Mouse (Mus musculus) heart, embryonic 12.5 days (tissue): Measurements from ENCODE around the gene Atad2b. TPM values are rescaled to one million over a fixed set of nuclear protein-coding genes. Genes with fewer than 3 reads are reported as not detected.
"Not testable (repeated sequence)": the region's sequence is repeated elsewhere in the genome, so short reads cannot be mapped to it uniquely, and the experiment has no call there.

Source experiments
- ATAC-seq: fragments of 200-750 bp; cut with Nextera tagmentation; 2 replicates; pipeline ENCODE4 v1.8.0; 2017; ENCODE audit warnings: moderate TSS enrichment, moderate library complexity; ENCODE audit not compliant: insufficient number of reproducible peaks, low FRiP score
- H3K27ac ChIP-seq: fragments of 300-500 bp; sonication (generic); 2 replicates; pipeline ENCODE4 v1.5.1; 2016; ENCODE audit warnings: mild to moderate bottlenecking, moderate library complexity; ENCODE audit not compliant: poor library complexity, severe bottlenecking
- H3K27me3 ChIP-seq: fragments of 300-500 bp; sonication (generic); replicated peaks from 2 replicates; pipeline ENCODE4 v1.6.1; 2016; ENCODE audit warnings: mild to moderate bottlenecking, moderate library complexity
- H3K36me3 ChIP-seq: fragments of 300-500 bp; sonication (generic); 2 replicates; pipeline ENCODE4 v1.6.1; 2016; ENCODE audit warnings: mild to moderate bottlenecking, moderate library complexity
- H3K4me1 ChIP-seq: fragments of 300-500 bp; sonication (generic); replicated peaks from 2 replicates; pipeline ENCODE4 v1.6.1; 2016; ENCODE audit warnings: mild to moderate bottlenecking
- H3K4me2 ChIP-seq: fragments of 300-500 bp; sonication (generic); 2 replicates; pipeline ENCODE4 v1.6.1; 2016; ENCODE audit warnings: mild to moderate bottlenecking, moderate library complexity
- H3K4me3 ChIP-seq: fragments of 300-500 bp; sonication (generic); 2 replicates; pipeline ENCODE4 v1.5.1; 2016; ENCODE audit warnings: mild to moderate bottlenecking
- H3K9ac ChIP-seq: fragments of 300-500 bp; sonication (generic); 2 replicates; pipeline ENCODE4 v1.6.1; 2016; ENCODE audit warnings: mild to moderate bottlenecking, moderate library complexity
- H3K9me3 ChIP-seq: fragments of 300-500 bp; sonication (generic); replicated peaks from 2 replicates; pipeline ENCODE4 v1.6.1; 2016; ENCODE audit warnings: mild to moderate bottlenecking, moderate library complexity
- WGBS: fragments of 180-500 bp; shearing (Covaris S2); methylation state at CpG from one replicate; pipeline ENCODE4 v1.1.7; 2016; 5-methylcytosine and 5-hydroxymethylcytosine counted together
- polyA plus RNA-seq: library from polyadenylated mRNA; unstranded; fragments of >200 nt; fragmentation: Nextera tagmentation; extraction: Ambion mirVana; gene quantifications from 2 replicates; pipeline ENCODE4 v1.2.1, GENCODE M21; 2016

The Atad2b gene
- polyA plus RNA-seq, 1 experiment from 2014 or later, result 13.0 TPM

DNA sequence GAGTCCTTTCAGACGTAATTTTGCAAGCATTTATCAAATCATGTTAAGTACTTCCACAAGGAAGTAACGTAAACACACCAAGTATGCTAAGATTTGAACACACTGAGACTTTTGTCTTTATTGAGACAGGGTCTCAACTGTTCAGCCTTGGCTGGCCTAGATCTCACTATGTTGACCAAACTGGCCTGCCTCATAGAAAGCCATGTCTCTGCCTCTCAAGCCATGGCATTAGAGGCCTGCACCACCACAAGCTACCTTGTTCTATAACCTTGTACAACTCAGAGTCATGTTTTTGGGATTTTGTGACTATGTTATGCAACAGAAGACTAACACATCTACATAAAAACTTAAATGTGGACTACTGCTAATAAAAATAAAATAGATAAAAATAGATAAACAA, 35.1 kb upstream of the Atad2b start:
- Histone ChIP-seq H3K27ac (no peak overlapping the region), H3K9me3 (peaks cover 4% of the 10 kb centered on the region; the same call in 1 of the 2 replicates), H3K4me3 (no peak overlapping the region), H3K27me3 (no peaks in the 10 kb centered on the region), H3K9ac (no peak overlapping the region), H3K4me2 (no peak overlapping the region), H3K4me1 (no peaks in the 10 kb centered on the region), H3K36me3 (peaks cover 49% of the 10 kb centered on the region)
- WGBS, result 87% methylated on average over 2 of the region's 2 CpGs
- ATAC-seq, result no peak

DNA sequence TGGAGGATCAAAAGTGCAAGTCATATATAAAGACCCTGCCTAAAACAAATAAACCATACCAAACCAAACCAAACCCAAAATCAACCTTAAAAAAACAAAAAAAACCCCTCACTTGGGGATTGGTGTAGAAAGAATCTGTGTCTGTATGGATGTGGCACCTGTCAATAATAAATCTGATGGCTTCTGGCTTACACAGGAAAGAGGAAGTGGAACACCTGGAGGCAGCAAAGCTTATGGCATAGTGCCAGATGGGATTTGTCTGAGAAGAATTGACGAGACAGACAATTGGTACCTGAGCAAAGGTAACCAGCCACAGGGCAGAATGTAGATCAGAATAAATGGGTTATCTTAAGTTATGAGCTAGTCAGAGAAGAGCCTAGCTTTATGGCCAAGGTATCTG, 32.1 kb upstream of the Atad2b start:
- no peaks in the 10 kb centered on the region for H3K27me3 ChIP-seq
- H3K9me3 ChIP-seq, result no peaks in the 10 kb centered on the region
- no peak overlapping the region for H3K9ac ChIP-seq
- ATAC-seq, result no peak
- H3K4me3 ChIP-seq, result no peak overlapping the region
- peaks cover 7% of the 10 kb centered on the region for H3K4me1 ChIP-seq
- 81% methylated on average over 1 of the region's 1 CpGs for WGBS
- H3K4me2 ChIP-seq, result no peak overlapping the region
- H3K27ac ChIP-seq, result no peak overlapping the region
- peaks cover 36% of the 10 kb centered on the region for H3K36me3 ChIP-seq

DNA sequence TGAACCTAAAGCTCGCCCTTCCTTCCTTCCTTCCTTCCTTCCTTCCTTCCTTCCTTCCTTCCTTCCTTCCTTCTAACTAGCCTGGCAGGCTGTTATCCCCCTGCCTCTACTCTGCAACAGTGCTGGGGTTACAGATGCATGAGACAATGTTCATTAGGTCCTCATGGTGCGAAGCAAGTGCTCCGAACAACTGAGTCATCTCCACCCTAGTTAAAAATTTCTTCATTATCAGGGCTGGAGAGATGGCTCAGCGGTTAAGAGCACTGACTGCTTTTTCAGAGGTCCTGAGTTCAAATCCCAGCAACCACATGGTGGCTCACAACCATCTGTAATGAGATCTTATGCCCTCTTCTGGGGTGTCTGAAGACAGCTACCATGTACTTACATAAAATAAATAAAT, 30.6 kb upstream of the Atad2b start:
- WGBS, result 94% methylated on average over 4 of the region's 4 CpGs
- not testable (repeated sequence) for H3K27ac ChIP-seq

DNA sequence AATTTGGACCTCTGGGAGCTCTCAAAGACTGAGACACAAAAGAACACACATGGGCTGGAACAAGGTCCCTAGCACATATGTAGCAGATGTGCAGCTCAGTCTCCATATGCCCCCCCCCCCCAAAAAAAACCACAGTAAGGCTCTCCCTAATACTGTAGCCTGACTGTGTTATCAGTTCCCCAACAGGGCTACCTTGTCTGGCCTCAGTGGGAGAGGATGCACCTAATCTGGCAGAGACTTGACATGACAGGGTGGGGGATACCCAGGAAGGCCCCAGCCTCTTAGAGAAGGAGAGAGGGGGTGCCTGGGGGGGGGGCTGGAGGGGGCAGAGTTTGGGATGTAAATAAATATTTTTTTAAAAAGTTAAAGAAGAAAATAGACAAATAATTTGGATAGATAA, 28.4 kb upstream of the Atad2b start:
- Histone ChIP-seq H3K36me3 (peaks cover 20% of the 10 kb centered on the region), H3K27ac (no peak overlapping the region)
- ATAC-seq, result 0 out of 2 replicates have a peak, but pooled peaks have one; percentile 57

More for the DNA sequence above, 30.6 kb upstream of the Atad2b start:
- H3K9ac ChIP-seq, H3K27me3 ChIP-seq, H3K4me1 ChIP-seq, H3K9me3 ChIP-seq, H3K4me2 ChIP-seq, H3K4me3 ChIP-seq, ATAC-seq: not testable (repeated sequence)
- peaks cover 35% of the 10 kb centered on the region for H3K36me3 ChIP-seq

DNA sequence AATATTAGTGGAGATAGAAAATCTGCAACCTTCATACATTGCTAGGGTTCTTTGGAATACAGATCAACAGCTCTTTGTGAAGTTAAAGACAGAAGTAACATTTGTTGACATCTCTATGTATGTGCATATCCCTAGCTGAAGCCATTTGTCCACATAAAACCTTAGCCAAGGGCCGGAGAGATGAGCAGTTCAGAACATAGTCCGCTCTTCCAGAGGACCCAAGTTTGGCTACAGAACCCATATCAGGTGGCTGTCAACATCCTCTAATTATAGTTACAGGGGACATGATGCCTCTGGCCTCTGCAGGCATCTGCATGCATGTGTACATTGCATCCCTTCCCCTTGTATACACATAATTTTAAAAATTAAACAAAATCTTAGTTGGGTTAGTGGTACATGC, 27.9 kb upstream of the Atad2b start:
- Histone ChIP-seq H3K27ac (no peak overlapping the region), H3K4me2 (no peak overlapping the region), H3K4me1 (peaks cover 7% of the 10 kb centered on the region), H3K36me3 (peaks cover 23% of the 10 kb centered on the region), H3K27me3 (no peaks in the 10 kb centered on the region), H3K4me3 (no peak overlapping the region), H3K9ac (no peak overlapping the region), H3K9me3 (no peaks in the 10 kb centered on the region)
- ATAC-seq, result no peak
- 50% methylated on average over 2 of the region's 2 CpGs for WGBS

More for the DNA sequence above, 28.4 kb upstream of the Atad2b start:
- Histone ChIP-seq H3K4me1 (peaks cover 7% of the 10 kb centered on the region), H3K4me3 (no peak overlapping the region), H3K9me3 (no peaks in the 10 kb centered on the region), H3K9ac (no peak overlapping the region), H3K4me2 (no peak overlapping the region), H3K27me3 (no peaks in the 10 kb centered on the region)

DNA sequence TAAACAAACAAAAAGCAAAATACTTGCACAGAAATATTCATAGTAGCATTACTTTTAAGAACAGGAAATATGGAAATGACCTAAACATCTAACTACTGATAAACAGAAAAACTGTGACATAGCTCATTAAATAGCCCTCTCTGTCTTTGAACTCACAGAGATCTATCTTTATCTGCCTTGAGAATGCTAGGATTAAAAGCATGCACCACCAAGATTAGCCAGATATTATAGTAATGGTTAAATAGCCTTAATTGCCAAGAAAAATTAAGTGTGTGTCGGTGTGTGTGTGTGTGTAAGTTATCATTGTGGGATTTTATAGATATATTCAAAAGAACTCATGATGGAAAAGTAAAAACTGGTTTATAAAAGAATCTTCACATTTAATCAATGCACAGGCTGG, 27.3 kb upstream of the Atad2b start:
- no peak for ATAC-seq
- H3K36me3 ChIP-seq, result peaks cover 25% of the 10 kb centered on the region
- peaks cover 7% of the 10 kb centered on the region for H3K4me1 ChIP-seq
- WGBS, result 89% methylated on average over 1 of the region's 1 CpGs
- H3K9me3 ChIP-seq, result no peaks in the 10 kb centered on the region
- H3K27ac ChIP-seq, result no peak overlapping the region
- no peak overlapping the region for H3K4me3 ChIP-seq
- no peaks in the 10 kb centered on the region for H3K27me3 ChIP-seq
- no peak overlapping the region for H3K4me2 ChIP-seq
- no peak overlapping the region for H3K9ac ChIP-seq

DNA sequence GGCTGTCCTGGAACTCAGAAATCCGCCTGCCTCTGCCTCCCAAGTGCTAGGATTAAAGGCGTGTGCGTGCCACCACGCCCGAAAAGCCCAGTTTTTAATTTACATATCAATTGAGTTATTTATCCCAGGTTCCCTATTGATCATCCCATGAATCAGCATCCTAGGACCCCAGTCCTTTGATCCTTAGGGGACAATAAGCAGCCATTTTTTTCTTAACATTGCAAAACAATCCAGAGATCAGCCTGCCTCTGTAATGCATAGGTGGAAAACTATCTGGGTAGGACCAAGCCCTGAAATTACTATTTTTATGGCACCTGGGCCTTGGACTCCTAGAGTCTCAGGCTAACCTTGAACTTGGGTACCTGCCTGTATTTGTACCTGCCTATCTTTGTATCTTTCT, 19.1 kb upstream of the Atad2b start:
- Histone ChIP-seq H3K4me3 (no peak overlapping the region), H3K9me3 (no peaks in the 10 kb centered on the region), H3K9ac (no peak overlapping the region), H3K27ac (no peak overlapping the region), H3K4me1 (no peaks in the 10 kb centered on the region), H3K4me2 (no peak overlapping the region), H3K36me3 (peaks cover 26% of the 10 kb centered on the region), H3K27me3 (no peaks in the 10 kb centered on the region)
- 92% methylated on average over 5 of the region's 5 CpGs for WGBS
- no peak for ATAC-seq

DNA sequence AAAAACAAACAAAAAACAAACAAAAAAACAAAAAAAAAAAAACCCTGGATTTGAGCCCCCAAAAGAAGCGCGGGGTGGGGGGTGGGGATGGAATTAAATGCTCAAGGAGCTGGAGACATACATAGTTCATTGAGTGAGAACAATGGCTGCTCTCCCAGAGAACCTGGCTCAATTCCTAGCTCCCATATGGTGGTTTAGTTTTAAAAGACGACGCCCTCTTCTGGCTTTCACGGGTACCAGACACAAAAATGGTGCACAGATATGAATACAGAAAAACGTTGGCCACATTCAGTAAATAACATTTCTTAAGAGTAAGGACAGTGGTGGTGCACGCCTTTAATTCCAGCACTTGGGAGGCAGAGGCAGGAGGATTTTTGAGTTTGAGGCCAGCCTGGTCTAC, 11.2 kb upstream of the Atad2b start:
- Histone ChIP-seq H3K9me3 (no peaks in the 10 kb centered on the region), H3K9ac (no peak overlapping the region), H3K27me3 (no peaks in the 10 kb centered on the region), H3K36me3 (peaks cover 10% of the 10 kb centered on the region; the same call in 1 of the 2 replicates), H3K4me3 (no peak overlapping the region), H3K27ac (no peak overlapping the region), H3K4me2 (no peak overlapping the region), H3K4me1 (no peaks in the 10 kb centered on the region)
- WGBS, result 80% methylated on average over 7 of the region's 7 CpGs
- no peak for ATAC-seq

DNA sequence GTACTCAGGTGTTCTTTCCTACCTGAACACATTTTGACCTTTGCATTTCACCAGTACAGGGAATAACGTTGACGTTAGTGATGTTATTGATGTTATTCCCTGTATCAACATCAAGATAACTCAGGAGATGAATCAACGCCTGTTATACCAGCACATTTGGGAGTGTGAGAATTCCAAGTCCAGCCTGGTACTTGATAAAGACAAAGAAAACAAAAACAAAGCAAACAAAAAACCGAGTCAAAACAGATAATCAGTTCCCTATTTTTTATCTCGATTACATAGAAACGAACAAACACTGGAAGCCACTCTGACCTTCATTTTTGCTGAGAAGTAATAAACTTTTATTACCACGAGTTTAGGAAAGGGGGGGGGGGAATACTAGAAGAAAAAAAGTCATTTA, 10.7 kb upstream of the Atad2b start:
- Histone ChIP-seq H3K9ac (peak overlapping the region; percentile 87; the same call in 1 of the 2 replicates), H3K4me1 (no peaks in the 10 kb centered on the region), H3K9me3 (no peaks in the 10 kb centered on the region), H3K27me3 (no peaks in the 10 kb centered on the region), H3K27ac (no peak overlapping the region), H3K36me3 (0 out of 2 replicates have a peak, but pooled peaks cover 5% of the 10 kb centered on the region), H3K4me3 (peak overlapping the region; percentile 82), H3K4me2 (peak overlapping the region; percentile 86)
- no peak for ATAC-seq
- 41% methylated on average over 7 of the region's 7 CpGs for WGBS

DNA sequence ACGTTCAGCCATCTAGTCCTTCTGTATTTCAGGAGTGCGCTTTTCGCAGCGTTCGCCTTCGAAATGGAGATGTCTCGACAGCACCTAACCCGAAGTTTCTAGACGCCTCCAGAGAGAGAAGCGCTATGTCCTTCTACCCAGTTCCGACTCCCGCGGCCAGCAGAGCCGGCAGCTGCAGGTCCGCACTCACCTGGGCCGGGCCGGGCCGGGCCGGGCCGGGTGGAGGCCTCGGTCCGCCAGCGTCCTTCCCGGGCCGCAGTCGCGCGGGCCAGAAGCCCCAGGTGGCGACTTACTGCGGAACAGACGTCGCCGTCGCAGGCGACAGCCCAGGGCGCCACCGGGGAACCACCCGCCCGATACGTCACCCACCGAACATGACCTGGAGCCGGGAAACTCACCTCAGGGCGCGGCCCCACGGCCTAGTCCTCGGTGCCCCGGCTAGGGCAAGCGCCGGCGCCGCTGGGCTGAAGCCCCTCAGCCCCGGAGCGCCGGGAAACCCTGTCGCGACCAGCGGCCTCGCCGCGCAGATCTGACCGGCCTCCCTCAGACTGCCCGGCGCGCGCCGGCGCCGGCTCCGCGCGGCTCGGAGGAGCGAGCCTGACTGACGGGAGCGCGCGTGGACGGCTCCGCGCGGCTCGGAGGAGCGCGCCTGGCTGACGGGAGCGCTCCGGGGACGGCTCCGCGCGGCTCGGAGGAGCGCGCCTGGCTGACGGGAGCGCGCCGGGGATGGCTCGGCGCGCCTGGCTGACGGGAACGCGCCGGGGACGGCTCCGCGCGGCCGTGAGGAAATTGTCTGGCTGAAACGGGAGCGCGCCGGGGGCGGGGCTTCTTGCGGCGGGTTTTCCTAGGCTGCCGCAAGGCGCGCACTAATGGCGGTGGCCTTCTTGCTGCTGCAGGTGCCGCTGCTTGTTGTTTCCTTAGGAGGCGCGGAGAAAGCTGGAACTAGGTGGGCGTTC, 9.9 kb upstream of the Atad2b start, which contains the start of gene Ubxn2a:
Gene Ubxn2a, minus strand, starts transcription at position 755 of the 956 bp plus-strand sequence.
- H3K27me3 ChIP-seq, result no peaks in the 10 kb centered on the region
- peak within 1 kb of the TSS; percentile 87 for H3K27ac ChIP-seq
- peak within 1 kb of the TSS; percentile 87 for H3K9ac ChIP-seq
- H3K4me3 ChIP-seq, result peak within 1 kb of the TSS; percentile 82
- H3K4me1 ChIP-seq, result no peaks in the 10 kb centered on the region
- 0 out of 2 replicates have a peak, but pooled peaks cover 2% of the 10 kb centered on the region for H3K36me3 ChIP-seq
- ATAC-seq, result peak; percentile 95
- H3K9me3 ChIP-seq, result no peaks in the 10 kb centered on the region
- under 1% methylated on average over 123 of the region's 125 CpGs for WGBS
- peak within 1 kb of the TSS; percentile 86 for H3K4me2 ChIP-seq

DNA sequence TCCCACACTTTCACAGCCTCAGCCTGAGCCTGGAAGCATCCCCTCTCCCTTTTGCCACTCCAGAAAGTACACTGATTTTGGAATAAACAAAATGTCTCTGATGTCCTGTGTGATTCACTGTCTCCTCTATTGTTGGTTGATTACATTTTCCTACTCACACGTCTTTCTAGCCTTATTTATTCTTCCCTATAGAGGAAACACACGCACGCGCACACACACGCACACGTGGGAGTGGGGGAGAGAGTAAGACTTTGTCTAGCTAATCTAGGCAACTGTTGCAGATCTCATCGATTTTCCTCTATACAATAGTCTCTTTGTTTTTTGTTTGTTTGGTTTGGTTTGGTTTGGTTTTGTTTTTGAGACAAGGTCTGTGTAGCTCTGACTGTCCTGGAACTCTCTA, 8.8 kb upstream of the Atad2b start:
- no peaks in the 10 kb centered on the region for H3K4me1 ChIP-seq
- no peaks in the 10 kb centered on the region for H3K36me3 ChIP-seq
- H3K27ac ChIP-seq, result no peak overlapping the region
- ATAC-seq, result no peak
- no peak overlapping the region for H3K4me3 ChIP-seq
- 89% methylated on average over 7 of the region's 7 CpGs for WGBS
- no peak overlapping the region for H3K4me2 ChIP-seq
- no peaks in the 10 kb centered on the region for H3K9me3 ChIP-seq
- no peak overlapping the region for H3K9ac ChIP-seq
- no peaks in the 10 kb centered on the region for H3K27me3 ChIP-seq
